Mouse (Mus musculus) MEL (cell line): ENCODE measurements around the gene Tmem8b.

Source experiments
- CHD2 ChIP-seq: IDR thresholded peaks from 2 replicates; pipeline ENCODE4 v1.6.1; 2011; ENCODE audit warnings: low read length, improper control_type of control experiment
- CTCF ChIP-seq, 3 experiments: IDR thresholded peaks in 2 of 3; conservative IDR thresholded peaks in 1 of 3; 2 replicates each; pipeline ENCODE4 v1.5.1; 2011 to 2012; ENCODE audit warnings: low read length in 3 of 3, low read depth in 2 of 3, mild to moderate bottlenecking in 2 of 3, improper control_type of control experiment in 1 of 3, inconsistent platforms in 1 of 3, mixed read lengths in 1 of 3, moderate library complexity in 1 of 3; ENCODE audit not compliant: control insufficient read depth in 1 of 3, insufficient read depth in 1 of 3, poor library complexity in 1 of 3, severe bottlenecking in 1 of 3
- EP300 ChIP-seq, 2 experiments: IDR thresholded peaks; 2 replicates each; pipeline ENCODE4 v1.6.1; 2011; ENCODE audit warnings: improper control_type of control experiment in 2 of 2, low read length in 2 of 2, low read depth in 1 of 2, mild to moderate bottlenecking in 1 of 2

DNA sequence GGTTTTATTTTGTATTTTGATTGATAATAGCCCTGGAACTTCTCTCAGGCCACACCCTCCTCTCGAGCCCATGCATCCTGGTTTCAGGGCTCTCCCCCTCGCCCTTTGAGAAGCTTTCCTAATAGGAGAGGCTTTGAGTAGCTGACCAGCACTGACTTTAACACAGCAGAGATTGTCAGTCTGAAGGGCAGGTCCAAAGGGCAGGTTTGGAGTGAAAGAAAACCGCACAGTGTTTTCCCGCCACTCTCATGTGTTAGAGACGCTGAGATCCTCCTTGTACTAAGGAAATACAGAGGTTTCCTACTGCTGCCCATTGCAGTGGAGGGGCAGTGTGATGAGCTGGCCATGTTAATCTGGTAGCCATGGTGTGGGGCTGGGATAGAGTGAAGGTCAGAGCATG is 6.2 kb downstream of the Tmem8b start:
- no peak for TF ChIP-seq CHD2
- no peak for TF ChIP-seq CTCF (IDR thresholded peaks at IDR 0.05 in 2 of 3, conservative IDR thresholded peaks at IDR 0.05 in 1 of 3; ENCODE audit: control insufficient read depth in 1 of 3, insufficient read depth in 1 of 3, low read depth in 2 of 3, low read length in 3 of 3, poor library complexity in 1 of 3, severe bottlenecking in 1 of 3)
- no peak for TF ChIP-seq EP300 (IDR thresholded peaks at IDR 0.05; ENCODE audit: low read depth in 1 of 2, low read length in 2 of 2)
